Mouse (Mus musculus): ENCODE measurements around the gene 2900026A02Rik.

Gene 2900026A02Rik

DNA sequence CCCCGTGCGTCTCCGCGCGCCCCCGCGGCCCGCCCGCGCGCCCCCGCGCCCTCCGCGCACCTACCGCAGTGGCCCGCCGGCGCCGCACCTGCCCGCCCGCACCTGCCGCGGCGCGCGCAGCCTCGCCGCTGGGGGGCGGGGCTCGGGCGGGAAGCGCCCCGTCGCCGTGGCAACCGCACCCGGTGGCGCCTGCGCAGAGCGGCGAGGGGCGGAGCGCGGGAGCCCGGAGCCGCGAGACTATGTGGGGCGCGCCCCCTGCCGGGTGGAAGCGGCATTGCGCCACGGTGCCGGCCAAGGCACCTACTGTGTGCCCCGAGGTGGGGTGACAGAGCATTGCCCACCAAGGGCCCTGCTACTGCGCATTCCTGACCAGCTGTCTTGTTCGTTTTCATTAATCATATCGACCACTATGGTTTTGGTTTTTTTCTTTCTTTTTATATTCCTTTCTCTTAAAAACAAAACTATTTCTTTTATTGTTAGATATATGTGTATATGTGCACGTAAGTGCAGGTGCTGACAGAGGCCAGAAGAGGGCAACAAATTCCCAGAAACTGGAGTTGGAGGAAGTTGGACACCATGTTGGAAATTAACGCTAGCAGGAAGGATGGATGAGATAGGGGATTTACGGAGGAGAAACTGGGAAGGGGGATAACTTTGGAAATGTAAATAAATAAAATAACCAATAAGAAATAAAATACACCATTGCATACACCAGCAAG, at the start of gene 2900026A02Rik:
2900026A02Rik (minus strand) TSS at position 90 of the 719 bp plus-strand sequence.
- peak in 1 of 2 experiments; percentile 64 for DNase-seq (ENCODE audit: low spot score in 2 of 2)

- DNase-seq (ENCODE audit: low spot score in 2 of 2) = no peak
Observed at GRCm38 (mm10) chr5:113270043-113270442, 49.0 kb upstream of the 2900026A02Rik start.

- no peak for DNase-seq (ENCODE audit: low spot score in 2 of 2)
Observed at GRCm38 (mm10) chr5:113268246-113268645, 47.2 kb upstream of the 2900026A02Rik start.

- DNase-seq (ENCODE audit: low spot score in 2 of 2) = no peak
Observed at GRCm38 (mm10) chr5:113265637-113266036, 44.6 kb upstream of the 2900026A02Rik start.

GRCm38 (mm10) chr5:113250806-113251205, 29.8 kb upstream of the 2900026A02Rik start:
- DNase-seq (ENCODE audit: low spot score in 2 of 2) = no peak

DNA sequence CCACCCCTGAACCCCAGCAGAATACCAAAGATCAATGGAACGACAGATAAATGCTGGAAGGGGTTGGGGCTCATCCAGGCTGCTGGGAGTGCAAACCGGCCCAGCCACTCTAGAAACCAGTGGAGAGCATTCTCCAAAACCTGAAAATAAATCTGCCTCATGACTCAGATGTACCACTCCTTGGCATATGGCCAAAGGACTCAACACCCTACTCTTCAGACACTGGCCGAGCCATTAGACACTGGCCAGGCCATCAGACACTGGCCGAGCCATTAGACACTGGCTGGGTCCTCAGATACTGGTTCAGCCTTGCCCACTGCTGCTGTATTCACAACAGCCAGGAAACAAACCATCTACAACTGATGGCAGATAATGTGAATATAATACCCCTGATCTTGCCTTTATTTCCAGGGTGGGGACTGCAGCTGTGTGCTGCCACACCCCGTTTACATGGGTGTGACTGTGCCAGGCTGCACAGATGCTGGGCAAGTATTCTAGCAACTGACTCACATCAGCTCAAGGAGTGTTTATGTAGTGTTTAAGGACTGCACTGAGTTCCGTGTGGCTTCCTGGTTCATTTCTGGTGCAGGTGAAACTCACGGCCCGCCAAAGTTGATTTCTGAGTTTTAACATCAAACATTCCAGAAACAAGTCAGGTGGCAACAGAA, 28.4 kb upstream of the 2900026A02Rik start:
- DNase-seq (ENCODE audit: low spot score in 2 of 2) = no peak

DNA sequence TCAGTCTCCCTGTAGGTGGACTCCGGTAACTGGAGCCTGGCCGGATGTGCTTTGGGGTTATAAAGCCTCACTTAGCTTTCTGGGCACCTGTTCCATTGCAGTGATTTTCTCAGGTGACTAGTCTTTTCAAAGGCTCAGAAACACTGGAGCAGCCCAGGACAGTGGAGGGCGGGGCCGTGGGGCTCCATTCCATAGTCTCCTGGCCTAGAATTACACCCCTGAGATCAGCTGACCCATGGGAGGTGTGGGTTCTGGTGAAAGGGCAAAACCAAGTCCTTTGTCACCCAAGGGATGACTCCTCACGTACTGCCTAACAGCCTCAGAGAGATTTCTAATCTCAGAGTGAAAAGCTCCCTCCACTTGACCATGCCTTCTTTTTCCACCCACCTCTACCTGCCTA, 9.2 kb upstream of the 2900026A02Rik start:
- DNase-seq (ENCODE audit: low spot score in 2 of 2) = no peak

- peak in 1 of 2 experiments; percentile 85 for DNase-seq (ENCODE audit: low spot score in 2 of 2)
Observed at GRCm38 (mm10) chr5:113226632-113227102, 5.6 kb upstream of the 2900026A02Rik start, which contains the start of gene Tmem211. Gene Tmem211, plus strand, starts transcription at chr5:113226909.

DNA sequence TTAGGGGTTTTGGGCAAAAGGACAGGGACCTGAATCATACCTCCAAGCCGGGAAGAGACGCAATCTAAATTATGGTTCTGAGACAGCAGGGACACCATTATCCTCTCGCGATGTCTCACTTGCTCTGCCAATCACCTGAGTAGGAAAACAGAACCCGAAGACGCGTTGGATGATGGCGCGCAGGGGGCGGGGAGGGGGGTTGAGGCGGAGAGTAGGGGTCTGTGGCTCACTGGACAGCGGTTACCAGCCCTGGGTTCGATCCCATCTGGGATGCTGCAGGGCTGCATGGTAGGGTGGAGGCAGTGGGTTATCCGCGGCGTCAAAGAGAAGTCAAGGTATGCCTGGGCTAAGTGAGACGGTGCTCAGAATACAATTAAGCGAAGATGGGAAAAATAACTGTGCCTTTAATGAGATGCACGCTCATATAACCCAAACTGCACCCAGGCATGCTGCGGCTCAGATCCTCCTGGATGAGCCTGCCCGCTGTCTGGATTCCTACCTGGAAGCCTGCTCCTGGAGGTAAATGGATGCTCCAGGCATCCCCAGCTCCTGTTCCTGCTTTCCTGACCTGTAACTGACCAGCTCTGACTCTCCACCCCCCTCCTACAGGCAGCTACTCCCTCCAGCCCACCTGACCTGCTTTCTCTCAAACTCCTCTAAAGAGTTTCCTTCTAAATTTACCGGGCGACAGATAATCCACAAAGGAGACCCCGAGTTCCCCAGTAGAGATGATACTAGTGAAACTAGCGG, 4.8 kb upstream of the 2900026A02Rik start:
- no peak for DNase-seq (ENCODE audit: low spot score in 2 of 2)

- DNase-seq (ENCODE audit: low spot score in 2 of 2) = no peak
Observed at GRCm38 (mm10) chr5:113225271-113225670, 4.2 kb upstream of the 2900026A02Rik start.

- no peak for DNase-seq (ENCODE audit: low spot score in 2 of 2)
Observed at GRCm38 (mm10) chr5:113223888-113224287, 2.9 kb upstream of the 2900026A02Rik start.

GRCm38 (mm10) chr5:113220383-113221146, 471 bp downstream of the 2900026A02Rik start:
- DNase-seq (ENCODE audit: low spot score in 2 of 2) = no peak

- no peak for DNase-seq (ENCODE audit: low spot score in 2 of 2)
Observed at GRCm38 (mm10) chr5:113219876-113220275, 1.2 kb downstream of the 2900026A02Rik start.

GRCm38 (mm10) chr5:113219450-113219849, 1.6 kb downstream of the 2900026A02Rik start:
- DNase-seq (ENCODE audit: low spot score in 2 of 2) = no peak

GRCm38 (mm10) chr5:113218617-113219235, 2.3 kb downstream of the 2900026A02Rik start:
- no peak for DNase-seq (ENCODE audit: low spot score in 2 of 2)

- DNase-seq (ENCODE audit: low spot score in 2 of 2) = no peak
Observed at GRCm38 (mm10) chr5:113217076-113217475, 4.0 kb downstream of the 2900026A02Rik start.

DNA sequence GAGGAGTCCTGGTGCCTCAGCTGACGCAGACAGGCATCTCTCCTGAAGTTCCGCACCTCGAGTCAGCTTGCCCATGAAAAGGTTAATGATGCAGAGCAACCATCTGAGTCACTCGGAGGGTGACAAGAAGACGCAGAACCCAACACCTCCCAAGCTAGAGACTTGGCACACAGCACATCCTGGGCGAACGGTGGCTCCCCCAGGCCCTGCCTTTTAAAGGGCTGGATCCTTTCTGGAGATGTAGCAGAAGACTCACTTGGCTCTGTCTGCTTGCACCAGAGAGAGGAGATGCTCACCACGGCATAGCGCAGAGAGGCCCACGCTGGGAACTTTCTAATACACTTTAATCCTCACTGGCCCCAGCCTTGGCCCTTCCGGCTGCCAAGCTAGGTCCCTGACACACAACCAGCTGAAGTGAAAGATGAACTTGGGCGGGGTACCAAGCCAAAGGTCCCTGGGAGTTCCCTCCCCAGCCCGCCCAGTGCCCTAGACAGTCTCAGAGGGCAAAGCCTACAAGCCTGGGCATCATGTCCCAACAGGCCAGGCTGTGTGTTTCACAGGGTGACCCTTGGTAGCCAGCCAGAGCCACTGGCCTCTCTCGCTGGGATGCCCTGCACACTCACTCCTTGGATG, 4.6 kb downstream of the 2900026A02Rik start:
- DNase-seq (ENCODE audit: low spot score in 2 of 2) = peak in 1 of 2 experiments; percentile 56

GRCm38 (mm10) chr5:113215610-113216011, 5.4 kb downstream of the 2900026A02Rik start:
- no peak for DNase-seq (ENCODE audit: low spot score in 2 of 2)

GRCm38 (mm10) chr5:113214455-113214854, 6.6 kb downstream of the 2900026A02Rik start:
- DNase-seq (ENCODE audit: low spot score in 2 of 2) = no peak

GRCm38 (mm10) chr5:113214041-113214440, 7.0 kb downstream of the 2900026A02Rik start:
- DNase-seq (ENCODE audit: low spot score in 2 of 2) = no peak
